Mouse (Mus musculus) intestine, embryonic 16.5 days (tissue): ENCODE measurements around the gene Gm6351. TPM values are rescaled to one million over a fixed set of nuclear protein-coding genes. Genes with fewer than 3 reads are reported as not detected.
"Not testable (repeated sequence)": the region's sequence is repeated elsewhere in the genome, so short reads cannot be mapped to it uniquely, and the experiment has no call there.

Experiments used
- ATAC-seq: fragments of 200-750 bp; cut with Nextera tagmentation; 2 replicates; pipeline ENCODE4 v1.8.0; 2017; ENCODE audit warnings: moderate TSS enrichment, moderate library complexity
- H3K27ac ChIP-seq: fragments of 300-500 bp; sonication (generic); 2 replicates; pipeline ENCODE4 v1.5.1; 2014; ENCODE audit warnings: mild to moderate bottlenecking, low read length
- H3K27me3 ChIP-seq: fragments of 300-500 bp; sonication (generic); replicated peaks from 2 replicates; pipeline ENCODE4 v1.6.1; 2014; ENCODE audit warnings: low read length, control low read depth, mixed read lengths; ENCODE audit not compliant: control insufficient read depth, insufficient read depth
- H3K36me3 ChIP-seq: fragments of 300-500 bp; sonication (generic); 2 replicates; pipeline ENCODE4 v1.6.1; 2014; ENCODE audit warnings: low read length, control low read depth; ENCODE audit not compliant: control insufficient read depth, insufficient read depth
- H3K4me1 ChIP-seq: fragments of 300-500 bp; sonication (generic); 2 replicates; pipeline ENCODE4 v1.6.1; 2014; ENCODE audit warnings: low read length, control low read depth, mixed read lengths; ENCODE audit not compliant: control insufficient read depth, insufficient read depth
- H3K4me2 ChIP-seq: fragments of 300-500 bp; sonication (generic); 2 replicates; pipeline ENCODE4 v1.6.1; 2014; ENCODE audit warnings: low read depth, low read length, control low read depth
- H3K4me3 ChIP-seq: fragments of 300-500 bp; sonication (generic); 2 replicates; pipeline ENCODE4 v1.5.1; 2014; ENCODE audit warnings: mild to moderate bottlenecking, low read length
- H3K9ac ChIP-seq: fragments of 300-500 bp; sonication (generic); 2 replicates; pipeline ENCODE4 v1.6.1; 2014; ENCODE audit warnings: low read depth, low read length
- H3K9me3 ChIP-seq: fragments of 300-500 bp; sonication (generic); 2 replicates; pipeline ENCODE4 v1.6.1; 2016; ENCODE audit warnings: low read length, control low read depth; ENCODE audit not compliant: control insufficient read depth
- WGBS: fragments of 180-500 bp; shearing (Covaris S2); extraction: QIAGEN DNeasy Blood & Tissue Kit; methylation state at CpG from one replicate; pipeline ENCODE4 v1.1.7; 2014; 5-methylcytosine and 5-hydroxymethylcytosine counted together
- polyA plus RNA-seq: library from polyadenylated mRNA; unstranded; fragments of >200 nt; fragmentation: Nextera tagmentation; extraction: Ambion mirVana; gene quantifications from 2 replicates; pipeline ENCODE4 v1.2.1, GENCODE M21; 2015

Gene Gm6351
- not detected in 2 replicates for polyA plus RNA-seq

DNA sequence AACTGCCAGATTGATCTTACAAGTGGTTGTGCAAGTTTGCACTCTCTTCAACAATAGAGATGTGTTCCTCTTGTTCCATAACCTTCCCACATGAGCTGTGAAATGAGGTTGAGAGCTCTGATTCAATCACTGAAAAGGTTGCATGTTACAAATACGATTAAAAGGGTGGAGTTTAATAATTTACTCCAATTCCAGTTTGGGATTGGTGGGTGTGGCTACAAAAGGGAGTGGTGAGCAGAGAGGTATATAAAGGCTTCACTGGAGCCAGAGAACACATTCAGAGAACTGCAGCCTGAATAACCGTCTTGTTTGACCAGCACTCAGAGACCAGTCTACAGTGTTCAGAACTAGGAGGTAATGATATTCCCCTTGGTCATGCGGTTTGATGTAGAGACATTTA is at the start of gene Gm6351:
Gm6351 (plus strand) TSS at position 301 of the 400 bp plus-strand sequence.
- not testable (repeated sequence) for H3K27ac ChIP-seq, H3K4me1 ChIP-seq, H3K4me2 ChIP-seq, H3K4me3 ChIP-seq, H3K36me3 ChIP-seq, H3K27me3 ChIP-seq, H3K9me3 ChIP-seq, ATAC-seq, H3K9ac ChIP-seq
- WGBS = no CpG with 5 or more reads among the region's 3 CpGs

GRCm38 (mm10) chr5:94070445-94070844 is 5.7 kb upstream of the Gm6351 start, which contains the start of gene BC061212:
BC061212 (minus strand) TSS chr5:94070545.
- H3K4me3 ChIP-seq, H3K36me3 ChIP-seq, H3K27ac ChIP-seq, H3K4me1 ChIP-seq, H3K27me3 ChIP-seq, ATAC-seq, H3K9me3 ChIP-seq, H3K9ac ChIP-seq, H3K4me2 ChIP-seq: not testable (repeated sequence)
- WGBS = no CpG with 5 or more reads among the region's 1 CpGs

Other genes starting within 250 kb of the Gm6351 start
- not detected in 2 replicates for gene Gm7792, start 232.6 kb upstream of the Gm6351 start, polyA plus RNA-seq
- gene Gm16429, start 147.3 kb upstream of the Gm6351 start, polyA plus RNA-seq = not detected in 2 replicates
- not detected in 2 replicates for gene BC061212, start 5.8 kb upstream of the Gm6351 start, polyA plus RNA-seq
- not detected in 2 replicates for gene Gm3106, start 141.6 kb downstream of the Gm6351 start, polyA plus RNA-seq
- not detected in 2 replicates for gene A430089I19Rik, start 230.4 kb downstream of the Gm6351 start, polyA plus RNA-seq
- gene Gm6502, start 238.1 kb downstream of the Gm6351 start, polyA plus RNA-seq = not detected in 2 replicates